Mouse (Mus musculus): ENCODE data around the gene Cadm1. TPM values are rescaled to one million over a fixed set of nuclear protein-coding genes. Genes with fewer than 3 reads are reported as not detected.

Cadm1 gene
- polyA plus RNA-seq, 1 experiment: 1.4 TPM

DNA sequence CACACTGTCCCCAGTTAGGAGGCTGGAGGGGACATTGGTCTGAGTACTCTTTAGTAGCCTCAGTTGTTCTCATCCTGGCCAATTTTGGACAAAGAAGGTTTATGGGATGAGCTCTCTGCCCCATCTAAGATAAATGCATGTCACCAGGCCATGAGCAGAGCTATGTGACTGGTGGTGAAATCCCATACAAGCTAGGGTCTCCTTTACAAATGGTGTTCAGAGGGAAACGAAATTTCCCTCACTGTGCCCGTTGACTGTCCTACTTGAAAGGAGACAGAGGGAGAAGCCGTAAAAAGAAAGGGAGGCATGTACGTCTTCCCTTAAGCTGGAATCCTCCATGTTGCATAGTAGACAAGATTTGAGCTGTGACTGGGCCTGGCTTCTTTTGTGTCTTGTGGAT lies 272.6 kb downstream of the Cadm1 start:
- 80% methylated on average over 4 of the region's 4 CpGs for WGBS
- H3K27ac ChIP-seq (ENCODE audit: insufficient read depth, low read depth, low read length): no peak overlapping the region
- H3K27me3 ChIP-seq (ENCODE audit: control insufficient read depth, insufficient read depth, low read length): no peaks in the 10 kb centered on the region
- TF ChIP-seq CTCF (IDR thresholded peaks at IDR 0.05; ENCODE audit: extremely low read depth, insufficient read length, insufficient replicate concordance, low read depth, low read length): no peak
- TF ChIP-seq POLR2A (IDR thresholded peaks at IDR 0.05; ENCODE audit: low read depth, low read length): no peak
- no peaks in the 10 kb centered on the region for H3K4me1 ChIP-seq (ENCODE audit: control insufficient read depth, insufficient read depth, insufficient read length, low read length)
- no peaks in the 10 kb centered on the region for H3K36me3 ChIP-seq (ENCODE audit: control insufficient read depth, insufficient read depth, low read length)
- H3K4me3 ChIP-seq (ENCODE audit: low read depth, low read length): no peak overlapping the region

DNA sequence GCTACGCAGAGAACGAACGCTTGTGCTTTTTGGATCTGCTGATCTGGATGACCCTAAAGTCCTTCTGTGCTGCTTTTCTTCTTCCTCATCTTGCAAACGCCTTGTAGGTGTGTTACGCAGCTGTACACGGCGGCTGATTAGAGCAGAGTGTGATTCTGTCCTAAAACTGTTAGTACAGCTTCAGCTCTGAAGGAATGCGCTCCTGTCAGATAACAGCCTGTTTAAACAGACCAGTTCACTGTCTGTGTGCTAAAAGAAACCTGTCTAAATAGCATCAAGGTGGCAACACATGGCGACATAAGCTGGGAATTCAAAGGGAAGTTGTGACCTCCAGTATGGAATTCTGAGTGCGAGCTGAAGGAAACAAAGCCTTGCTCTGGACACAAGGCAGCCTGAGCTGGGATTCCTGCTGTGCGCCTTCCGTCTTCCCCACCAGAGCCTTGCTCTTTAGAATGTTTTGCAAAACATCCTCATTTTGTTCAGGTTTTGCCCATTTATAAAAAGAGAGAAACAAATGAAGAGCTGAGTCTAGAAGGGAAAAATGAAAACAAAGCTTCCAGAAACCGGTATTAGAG lies 273.6 kb downstream of the Cadm1 start:
- H3K4me1 ChIP-seq (ENCODE audit: control insufficient read depth, insufficient read depth, insufficient read length, low read length): no peaks in the 10 kb centered on the region
- no peaks in the 10 kb centered on the region for H3K36me3 ChIP-seq (ENCODE audit: control insufficient read depth, insufficient read depth, low read length)
- WGBS: 44% methylated on average over 13 of the region's 13 CpGs
- no peaks in the 10 kb centered on the region for H3K27me3 ChIP-seq (ENCODE audit: control insufficient read depth, insufficient read depth, low read length)
- H3K4me3 ChIP-seq (ENCODE audit: low read depth, low read length): no peak overlapping the region
- no peak overlapping the region for H3K27ac ChIP-seq (ENCODE audit: insufficient read depth, low read depth, low read length)
- TF ChIP-seq POLR2A (IDR thresholded peaks at IDR 0.05; ENCODE audit: low read depth, low read length) (no peak), CTCF (IDR thresholded peaks at IDR 0.05; ENCODE audit: extremely low read depth, insufficient read length, insufficient replicate concordance, low read depth, low read length) (no peak)

DNA sequence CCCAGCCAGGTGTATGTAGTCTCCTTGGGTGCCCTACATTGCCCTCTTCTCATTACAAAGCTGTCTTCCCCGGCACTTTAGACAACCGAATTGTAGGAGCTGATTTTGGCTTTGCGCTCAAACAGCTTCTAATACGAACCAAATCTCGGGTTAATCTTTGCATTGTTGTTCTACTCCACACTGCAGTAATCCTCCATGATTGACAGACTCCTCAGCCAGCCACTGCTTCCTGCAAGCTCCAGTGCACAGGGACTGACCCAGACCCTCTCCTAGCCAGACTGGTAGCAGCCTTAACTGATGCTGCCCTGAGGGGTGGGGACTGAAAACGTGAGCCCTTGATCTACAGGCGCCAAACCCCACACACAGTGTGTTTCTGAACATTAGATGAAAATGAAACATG lies 275.7 kb downstream of the Cadm1 start:
- Histone ChIP-seq H3K4me3 (ENCODE audit: low read depth, low read length) (no peak overlapping the region), H3K27ac (ENCODE audit: insufficient read depth, low read depth, low read length) (no peak overlapping the region)
- TF ChIP-seq CTCF (IDR thresholded peaks at IDR 0.05; ENCODE audit: extremely low read depth, insufficient read length, insufficient replicate concordance, low read depth, low read length) (no peak), POLR2A (IDR thresholded peaks at IDR 0.05; ENCODE audit: low read depth, low read length) (no peak)

DNA sequence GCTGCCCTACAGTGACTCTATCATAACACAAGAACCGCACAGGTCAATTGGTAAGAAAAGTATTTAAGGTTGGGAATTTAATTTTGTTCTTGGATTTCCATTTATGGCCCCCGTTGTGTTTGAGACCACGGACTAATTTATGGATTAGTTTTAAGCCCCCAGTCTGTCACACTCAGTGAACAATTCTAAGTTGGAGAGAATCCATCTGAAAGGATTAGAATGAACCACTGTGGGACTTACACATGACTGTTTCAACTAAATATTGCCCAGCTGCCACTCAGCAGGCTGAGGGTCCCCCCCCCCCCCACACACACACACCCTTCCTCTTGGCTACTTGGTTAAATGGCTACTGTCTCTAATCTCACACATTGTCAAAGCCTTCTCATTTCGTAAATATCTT lies 295.7 kb downstream of the Cadm1 start:
- 88% methylated on average over 4 of the region's 4 CpGs for WGBS
- H3K4me1 ChIP-seq (ENCODE audit: control insufficient read depth, insufficient read depth, insufficient read length, low read length): no peaks in the 10 kb centered on the region
- no peaks in the 10 kb centered on the region for H3K36me3 ChIP-seq (ENCODE audit: control insufficient read depth, insufficient read depth, low read length)
- H3K27ac ChIP-seq (ENCODE audit: insufficient read depth, low read depth, low read length): no peak overlapping the region
- TF ChIP-seq POLR2A (IDR thresholded peaks at IDR 0.05; ENCODE audit: low read depth, low read length) (no peak), CTCF (IDR thresholded peaks at IDR 0.05; ENCODE audit: extremely low read depth, insufficient read length, insufficient replicate concordance, low read depth, low read length) (no peak)
- H3K4me3 ChIP-seq (ENCODE audit: low read depth, low read length): no peak overlapping the region
- H3K27me3 ChIP-seq (ENCODE audit: control insufficient read depth, insufficient read depth, low read length): no peaks in the 10 kb centered on the region

More for the DNA sequence above, 275.7 kb downstream of the Cadm1 start:
- WGBS: 79% methylated on average over 7 of the region's 7 CpGs
- Histone ChIP-seq H3K4me1 (ENCODE audit: control insufficient read depth, insufficient read depth, insufficient read length, low read length) (no peaks in the 10 kb centered on the region), H3K27me3 (ENCODE audit: control insufficient read depth, insufficient read depth, low read length) (no peaks in the 10 kb centered on the region), H3K36me3 (ENCODE audit: control insufficient read depth, insufficient read depth, low read length) (no peaks in the 10 kb centered on the region)

DNA sequence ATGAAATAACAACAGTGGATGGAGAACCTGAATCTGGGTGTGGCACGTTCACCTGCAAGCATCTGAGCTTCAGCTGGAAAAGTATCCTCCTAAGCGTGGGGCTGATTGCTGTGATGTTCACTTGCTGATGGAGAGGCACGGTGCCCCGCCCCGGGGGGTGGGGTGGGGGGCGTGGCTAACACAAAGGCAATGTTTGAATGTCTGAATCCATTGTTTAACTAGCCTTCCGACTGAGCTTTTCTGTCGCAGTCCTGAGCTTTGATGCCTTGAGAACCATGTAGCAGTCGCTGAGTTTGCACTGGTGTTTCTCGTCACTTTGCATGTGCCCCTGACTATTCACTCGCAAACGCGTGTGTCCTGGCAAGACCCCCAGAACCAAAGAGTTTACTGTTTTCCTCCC lies 298.8 kb downstream of the Cadm1 start:
- Histone ChIP-seq H3K4me3 (ENCODE audit: low read depth, low read length) (no peak overlapping the region), H3K36me3 (ENCODE audit: control insufficient read depth, insufficient read depth, low read length) (no peaks in the 10 kb centered on the region), H3K27ac (ENCODE audit: insufficient read depth, low read depth, low read length) (no peak overlapping the region), H3K27me3 (ENCODE audit: control insufficient read depth, insufficient read depth, low read length) (no peaks in the 10 kb centered on the region), H3K4me1 (ENCODE audit: control insufficient read depth, insufficient read depth, insufficient read length, low read length) (no peaks in the 10 kb centered on the region)
- 9% methylated on average over 13 of the region's 13 CpGs for WGBS
- TF ChIP-seq CTCF (IDR thresholded peaks at IDR 0.05; ENCODE audit: extremely low read depth, insufficient read length, insufficient replicate concordance, low read depth, low read length) (no peak), POLR2A (IDR thresholded peaks at IDR 0.05; ENCODE audit: low read depth, low read length) (no peak)

DNA sequence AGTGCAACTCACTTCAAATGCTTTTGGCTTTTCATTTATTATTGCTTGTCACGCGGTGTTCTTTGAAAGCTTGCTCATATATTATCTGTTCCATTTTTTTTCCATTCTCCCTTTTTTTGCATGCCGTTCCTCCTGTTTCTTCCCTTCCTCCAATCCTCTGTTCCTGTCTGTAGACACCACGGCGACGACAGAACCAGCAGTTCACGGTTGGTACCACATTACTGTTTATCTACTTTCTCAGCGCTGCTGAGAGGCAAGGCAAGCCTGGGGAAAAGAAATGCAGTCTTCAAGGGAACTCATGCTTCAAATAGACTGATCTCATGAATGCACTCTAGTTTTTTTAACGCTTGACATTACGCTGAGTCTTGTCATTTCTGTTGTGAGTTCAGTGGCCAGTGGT lies 299.2 kb downstream of the Cadm1 start:
- H3K4me1 ChIP-seq (ENCODE audit: control insufficient read depth, insufficient read depth, insufficient read length, low read length): no peaks in the 10 kb centered on the region
- H3K27me3 ChIP-seq (ENCODE audit: control insufficient read depth, insufficient read depth, low read length): no peaks in the 10 kb centered on the region; the same call in 1 of the 2 replicates
- no peaks in the 10 kb centered on the region for H3K36me3 ChIP-seq (ENCODE audit: control insufficient read depth, insufficient read depth, low read length)
- H3K27ac ChIP-seq (ENCODE audit: insufficient read depth, low read depth, low read length): no peak overlapping the region
- H3K4me3 ChIP-seq (ENCODE audit: low read depth, low read length): no peak overlapping the region
- 39% methylated on average over 10 of the region's 10 CpGs for WGBS
- TF ChIP-seq CTCF (IDR thresholded peaks at IDR 0.05; ENCODE audit: extremely low read depth, insufficient read length, insufficient replicate concordance, low read depth, low read length): no peak
- TF ChIP-seq POLR2A (IDR thresholded peaks at IDR 0.05; ENCODE audit: low read depth, low read length): no peak

DNA sequence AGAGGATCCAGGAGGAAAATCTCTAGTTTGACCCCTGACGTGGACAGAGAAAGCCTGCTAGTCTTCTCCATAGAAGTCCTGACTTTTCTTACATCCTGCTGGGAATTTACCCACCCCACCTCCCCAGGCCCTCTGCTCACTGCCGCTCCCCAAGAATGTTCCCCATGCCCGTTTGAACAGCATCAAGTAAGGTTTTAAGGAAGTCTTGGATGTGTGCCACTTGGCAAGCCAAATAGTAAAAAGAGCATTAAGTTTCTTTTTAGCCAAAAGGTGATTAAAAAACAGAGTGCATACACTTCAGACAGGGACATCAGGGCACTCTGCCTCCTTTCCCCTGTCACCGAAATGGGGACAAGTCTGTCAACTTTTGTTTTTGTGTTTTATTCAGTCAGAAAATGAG lies 299.9 kb downstream of the Cadm1 start:
- WGBS: 61% methylated on average over 4 of the region's 4 CpGs
- no peaks in the 10 kb centered on the region for H3K4me1 ChIP-seq (ENCODE audit: control insufficient read depth, insufficient read depth, insufficient read length, low read length)
- no peak overlapping the region for H3K4me3 ChIP-seq (ENCODE audit: low read depth, low read length)
- no peak for TF ChIP-seq POLR2A (IDR thresholded peaks at IDR 0.05; ENCODE audit: low read depth, low read length)
- no peak for TF ChIP-seq CTCF (IDR thresholded peaks at IDR 0.05; ENCODE audit: extremely low read depth, insufficient read length, insufficient replicate concordance, low read depth, low read length)
- no peak overlapping the region for H3K27ac ChIP-seq (ENCODE audit: insufficient read depth, low read depth, low read length)
- H3K27me3 ChIP-seq (ENCODE audit: control insufficient read depth, insufficient read depth, low read length): no peaks in the 10 kb centered on the region; the same call in 1 of the 2 replicates
- H3K36me3 ChIP-seq (ENCODE audit: control insufficient read depth, insufficient read depth, low read length): no peaks in the 10 kb centered on the region
